Mouse (Mus musculus): ENCODE measurements around the gene Ppp4r2. TPM values are rescaled to one million over a fixed set of nuclear protein-coding genes. Genes with fewer than 3 reads are reported as not detected.

Ppp4r2 gene
- polyA plus RNA-seq, 1 experiment from 2014 or later = 40.3 TPM

DNA sequence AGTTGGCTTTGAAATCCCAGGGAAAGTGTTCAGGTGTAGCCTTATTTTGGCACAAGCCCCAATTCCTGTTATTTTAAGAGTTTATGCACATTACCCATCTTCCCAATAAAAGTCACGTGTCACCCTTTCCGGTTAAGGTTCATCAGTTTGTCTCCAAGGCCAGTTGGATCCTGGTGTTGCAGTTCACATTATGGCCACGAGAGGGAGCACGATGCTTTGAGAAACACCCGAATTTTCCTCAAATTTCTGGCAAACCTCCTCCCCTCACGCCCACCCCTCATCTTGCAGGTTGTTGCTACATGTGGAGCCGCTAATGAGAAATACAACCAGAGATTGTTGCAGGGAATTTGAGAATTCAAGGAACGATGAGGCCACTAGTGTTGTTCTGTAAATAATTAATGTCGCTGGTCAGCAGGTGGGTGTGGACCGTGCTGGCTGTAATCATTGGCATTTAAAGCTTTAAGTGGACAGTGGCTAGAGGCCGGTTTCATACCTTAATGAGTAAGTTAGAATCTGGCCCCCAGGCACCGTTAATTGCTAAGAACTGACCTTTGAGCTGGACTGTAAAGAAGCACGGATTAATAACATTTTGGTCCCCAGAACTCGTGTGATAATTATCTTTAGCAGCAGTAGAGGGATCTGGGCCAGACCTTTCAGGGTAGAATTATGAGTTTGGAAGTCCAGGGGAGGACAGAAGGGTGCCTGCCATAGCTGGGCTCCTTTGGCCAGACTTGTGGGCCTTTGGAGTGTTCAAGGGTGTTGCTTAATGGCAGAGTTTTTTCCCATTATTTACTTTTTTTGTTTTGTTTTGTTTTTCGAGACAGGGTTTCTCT lies 49.2 kb downstream of the Ppp4r2 start:
- H3K27ac ChIP-seq (ENCODE audit: low read depth, low read length) = no peak overlapping the region
- 19% methylated on average over 15 of the region's 15 CpGs for WGBS
- no peaks in the 10 kb centered on the region for H3K9me3 ChIP-seq (ENCODE audit: control insufficient read depth, low read length)
- peaks cover 3% of the 10 kb centered on the region; the same call in 1 of the 2 replicates for H3K4me1 ChIP-seq (replicated peaks; ENCODE audit: control insufficient read depth, insufficient read depth, low read length)
- H3K4me3 ChIP-seq (ENCODE audit: low read depth, low read length) = no peak overlapping the region
- no peak overlapping the region for H3K9ac ChIP-seq (ENCODE audit: low read length)
- DNase-seq (ENCODE audit: low spot score) = peak; percentile 89
- 0 out of 2 replicates have a peak, but pooled peaks have one; percentile 10 for ATAC-seq (replicated peaks; ENCODE audit: low FRiP score)
- H3K36me3 ChIP-seq (ENCODE audit: control insufficient read depth, insufficient read depth, low read length) = no peaks in the 10 kb centered on the region
- peak overlapping the region; percentile 27; the same call in 1 of the 2 replicates for H3K4me2 ChIP-seq (ENCODE audit: low read depth, low read length, severe bottlenecking)
- H3K27me3 ChIP-seq (ENCODE audit: control insufficient read depth, insufficient read depth, low read length) = no peaks in the 10 kb centered on the region

- no peak overlapping the region for H3K4me2 ChIP-seq (ENCODE audit: low read depth, low read length, severe bottlenecking)
- H3K9ac ChIP-seq (ENCODE audit: low read length) = no peak overlapping the region
- H3K4me3 ChIP-seq (ENCODE audit: low read depth, low read length) = no peak overlapping the region
- no peaks in the 10 kb centered on the region for H3K9me3 ChIP-seq (ENCODE audit: control insufficient read depth, low read length)
- H3K27ac ChIP-seq (ENCODE audit: low read depth, low read length) = no peak overlapping the region
- WGBS = 41% methylated on average over 13 of the region's 13 CpGs
- H3K27me3 ChIP-seq (ENCODE audit: control insufficient read depth, insufficient read depth, low read length) = no peaks in the 10 kb centered on the region
- no peaks in the 10 kb centered on the region for H3K36me3 ChIP-seq (ENCODE audit: control insufficient read depth, insufficient read depth, low read length)
- ATAC-seq (replicated peaks; ENCODE audit: low FRiP score) (no peak), DNase-seq (ENCODE audit: low spot score) (peak; percentile 57)
- peaks cover 3% of the 10 kb centered on the region; the same call in 1 of the 2 replicates for H3K4me1 ChIP-seq (replicated peaks; ENCODE audit: control insufficient read depth, insufficient read depth, low read length)
These were observed 49.8 kb downstream of the Ppp4r2 start for GRCm38 (mm10) chr6:100883233-100883632.

DNA sequence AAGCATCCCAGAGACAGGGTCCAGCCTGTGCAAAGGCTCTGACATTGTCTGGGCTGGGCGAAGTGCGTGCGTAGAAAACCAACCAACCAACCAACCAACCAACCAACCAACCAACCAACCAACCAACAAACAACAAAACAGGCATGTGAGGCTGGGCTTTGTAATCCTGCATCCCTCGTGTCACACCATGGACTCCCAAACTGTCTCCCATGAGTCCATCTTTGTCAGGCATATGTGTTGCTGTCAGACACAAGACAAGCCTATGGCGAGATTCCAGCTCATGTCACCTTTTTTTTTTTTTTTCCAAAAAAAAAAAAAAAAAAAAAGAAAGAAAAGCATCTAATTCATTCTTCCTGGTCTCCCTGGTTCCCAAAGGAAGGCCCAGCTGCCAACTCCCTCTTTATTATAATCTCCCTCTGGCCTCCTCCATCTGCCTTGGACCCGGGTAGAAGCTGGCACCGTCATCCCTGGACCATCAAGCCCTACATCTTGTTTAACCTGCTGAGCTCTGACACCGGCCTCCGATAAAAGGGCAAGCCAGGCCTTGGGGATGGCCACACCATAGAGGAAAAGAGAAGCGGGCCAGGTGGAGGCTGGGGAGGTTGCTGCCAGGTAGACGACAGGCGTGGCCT lies 51.3 kb downstream of the Ppp4r2 start:
- no peaks in the 10 kb centered on the region for H3K36me3 ChIP-seq (ENCODE audit: control insufficient read depth, insufficient read depth, low read length)
- no peak overlapping the region for H3K27ac ChIP-seq (ENCODE audit: low read depth, low read length)
- peaks cover 3% of the 10 kb centered on the region; the same call in 1 of the 2 replicates for H3K4me1 ChIP-seq (replicated peaks; ENCODE audit: control insufficient read depth, insufficient read depth, low read length)
- no peak overlapping the region for H3K4me2 ChIP-seq (ENCODE audit: low read depth, low read length, severe bottlenecking)
- no peaks in the 10 kb centered on the region for H3K9me3 ChIP-seq (ENCODE audit: control insufficient read depth, low read length)
- H3K9ac ChIP-seq (ENCODE audit: low read length) = no peak overlapping the region
- peak; percentile 45 for DNase-seq (ENCODE audit: low spot score)
- no peak overlapping the region for H3K4me3 ChIP-seq (ENCODE audit: low read depth, low read length)
- no peak for ATAC-seq (replicated peaks; ENCODE audit: low FRiP score)
- H3K27me3 ChIP-seq (ENCODE audit: control insufficient read depth, insufficient read depth, low read length) = no peaks in the 10 kb centered on the region
- 93% methylated on average over 12 of the region's 12 CpGs for WGBS

DNA sequence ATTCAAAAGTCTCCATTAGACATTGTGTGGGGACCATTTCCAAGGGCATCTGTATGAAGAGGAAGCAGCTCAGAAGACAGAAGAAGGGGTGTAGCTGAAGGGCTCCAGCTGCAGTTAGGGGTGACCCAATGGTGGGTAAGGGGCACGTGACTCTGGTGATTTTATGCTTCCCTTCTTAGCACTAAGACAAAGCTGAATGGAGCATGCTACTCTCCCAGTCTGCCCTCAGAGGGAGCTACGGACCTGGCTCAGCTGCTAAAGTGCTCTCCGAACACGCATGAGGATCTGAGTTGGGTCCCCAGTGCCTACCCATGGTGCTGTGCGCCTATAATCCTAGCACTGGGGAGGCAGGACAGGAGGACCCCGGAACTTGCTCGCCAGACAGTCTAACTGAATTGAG lies 52.0 kb downstream of the Ppp4r2 start:
- Histone ChIP-seq H3K4me3 (ENCODE audit: low read depth, low read length) (no peak overlapping the region), H3K9ac (ENCODE audit: low read length) (no peak overlapping the region), H3K4me2 (ENCODE audit: low read depth, low read length, severe bottlenecking) (no peak overlapping the region), H3K4me1 (replicated peaks; ENCODE audit: control insufficient read depth, insufficient read depth, low read length) (peaks cover 3% of the 10 kb centered on the region; the same call in 1 of the 2 replicates), H3K27me3 (ENCODE audit: control insufficient read depth, insufficient read depth, low read length) (no peaks in the 10 kb centered on the region), H3K27ac (ENCODE audit: low read depth, low read length) (no peak overlapping the region), H3K9me3 (ENCODE audit: control insufficient read depth, low read length) (no peaks in the 10 kb centered on the region), H3K36me3 (ENCODE audit: control insufficient read depth, insufficient read depth, low read length) (no peaks in the 10 kb centered on the region)
- DNase-seq (ENCODE audit: low spot score) = no peak
- WGBS = 61% methylated on average over 7 of the region's 7 CpGs
- ATAC-seq (replicated peaks; ENCODE audit: low FRiP score) = no peak

DNA sequence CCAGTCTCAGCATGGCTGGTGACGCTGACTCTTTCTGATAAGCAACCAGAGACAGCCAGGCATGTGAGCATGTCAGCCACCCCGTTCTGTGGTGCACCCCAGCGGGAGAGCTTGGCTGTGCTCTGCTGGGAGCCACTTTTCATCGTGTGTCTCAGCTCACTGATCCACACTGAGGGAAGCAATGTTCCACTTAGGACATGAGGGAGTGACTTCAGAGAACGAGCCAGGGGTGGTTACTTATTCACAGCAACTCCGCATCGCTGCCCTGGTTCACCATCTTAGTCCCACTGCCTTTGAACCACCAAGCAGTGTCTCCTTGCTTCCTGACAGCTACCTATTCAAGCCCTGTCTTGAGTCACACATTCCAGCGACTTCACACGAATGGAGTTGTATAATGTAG lies 53.6 kb downstream of the Ppp4r2 start:
- H3K36me3 ChIP-seq (ENCODE audit: control insufficient read depth, insufficient read depth, low read length) = no peaks in the 10 kb centered on the region
- H3K9me3 ChIP-seq (ENCODE audit: control insufficient read depth, low read length) = no peaks in the 10 kb centered on the region
- H3K4me1 ChIP-seq (replicated peaks; ENCODE audit: control insufficient read depth, insufficient read depth, low read length) = peaks cover 3% of the 10 kb centered on the region; the same call in 1 of the 2 replicates
- H3K27me3 ChIP-seq (ENCODE audit: control insufficient read depth, insufficient read depth, low read length) = no peaks in the 10 kb centered on the region
- no peak overlapping the region for H3K9ac ChIP-seq (ENCODE audit: low read length)
- 84% methylated on average over 9 of the region's 9 CpGs for WGBS
- H3K27ac ChIP-seq (ENCODE audit: low read depth, low read length) = no peak overlapping the region
- no peak overlapping the region for H3K4me2 ChIP-seq (ENCODE audit: low read depth, low read length, severe bottlenecking)
- DNase-seq (ENCODE audit: low spot score) (peak; percentile 42), ATAC-seq (replicated peaks; ENCODE audit: low FRiP score) (no peak)
- no peak overlapping the region for H3K4me3 ChIP-seq (ENCODE audit: low read depth, low read length)

GRCm38 (mm10) chr6:100889340-100889739 lies 55.9 kb downstream of the Ppp4r2 start:
- no peaks in the 10 kb centered on the region for H3K36me3 ChIP-seq (ENCODE audit: control insufficient read depth, insufficient read depth, low read length)
- WGBS = 83% methylated on average over 6 of the region's 6 CpGs
- no peaks in the 10 kb centered on the region for H3K4me1 ChIP-seq (replicated peaks; ENCODE audit: control insufficient read depth, insufficient read depth, low read length)
- DNase-seq (ENCODE audit: low spot score) = peak; percentile 36
- no peak overlapping the region for H3K27ac ChIP-seq (ENCODE audit: low read depth, low read length)
- no peak overlapping the region for H3K4me2 ChIP-seq (ENCODE audit: low read depth, low read length, severe bottlenecking)
- H3K4me3 ChIP-seq (ENCODE audit: low read depth, low read length) = no peak overlapping the region
- ATAC-seq (replicated peaks; ENCODE audit: low FRiP score) = no peak
- H3K9ac ChIP-seq (ENCODE audit: low read length) = no peak overlapping the region
- no peaks in the 10 kb centered on the region for H3K27me3 ChIP-seq (ENCODE audit: control insufficient read depth, insufficient read depth, low read length)
- H3K9me3 ChIP-seq (ENCODE audit: control insufficient read depth, low read length) = no peaks in the 10 kb centered on the region

DNA sequence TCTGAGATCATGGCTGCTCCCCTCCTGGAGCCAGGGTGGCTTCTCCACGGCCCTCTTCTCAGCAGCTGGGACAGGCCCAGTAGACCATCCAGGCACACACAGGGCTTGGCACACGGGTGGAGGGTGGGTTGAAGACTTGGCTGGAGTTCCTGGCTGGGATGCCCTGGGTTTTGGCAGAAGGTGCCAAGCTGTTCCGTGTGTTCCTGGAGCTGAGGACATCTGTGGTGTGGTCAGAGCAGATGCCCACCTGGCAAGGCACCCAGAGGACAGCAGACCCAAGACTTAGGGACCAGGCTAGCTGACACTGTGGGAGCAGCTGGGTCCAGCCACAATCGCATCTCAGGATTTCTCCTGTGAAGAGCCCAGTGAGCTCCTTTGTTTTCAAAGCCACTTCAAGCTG lies 59.1 kb downstream of the Ppp4r2 start:
- no peak overlapping the region for H3K4me2 ChIP-seq (ENCODE audit: low read depth, low read length, severe bottlenecking)
- DNase-seq (ENCODE audit: low spot score) = no peak
- H3K27me3 ChIP-seq (ENCODE audit: control insufficient read depth, insufficient read depth, low read length) = no peaks in the 10 kb centered on the region

DNA sequence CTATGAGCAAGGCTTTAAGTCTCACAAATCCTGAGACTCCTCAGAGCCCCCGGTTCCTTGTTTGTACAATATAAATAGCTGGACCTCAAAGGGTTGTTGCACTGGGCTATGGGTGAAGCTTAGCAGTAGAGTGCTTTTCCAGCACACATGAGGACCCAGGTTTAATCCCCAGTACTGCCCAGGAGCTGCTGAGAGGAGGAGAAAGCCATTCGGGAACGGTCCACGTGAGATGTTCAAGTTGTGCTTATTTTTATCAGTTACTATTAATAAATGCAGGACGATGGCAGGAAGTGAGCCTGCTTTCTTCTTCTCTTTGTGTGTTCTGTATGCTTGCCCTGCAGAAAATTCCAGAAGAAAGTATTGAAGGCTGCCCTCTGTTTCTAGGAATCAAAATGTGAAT lies 59.7 kb downstream of the Ppp4r2 start:
- Histone ChIP-seq H3K36me3 (ENCODE audit: control insufficient read depth, insufficient read depth, low read length) (no peaks in the 10 kb centered on the region), H3K4me2 (ENCODE audit: low read depth, low read length, severe bottlenecking) (no peak overlapping the region), H3K27me3 (ENCODE audit: control insufficient read depth, insufficient read depth, low read length) (no peaks in the 10 kb centered on the region), H3K9me3 (ENCODE audit: control insufficient read depth, low read length) (no peaks in the 10 kb centered on the region), H3K4me3 (ENCODE audit: low read depth, low read length) (no peak overlapping the region), H3K4me1 (replicated peaks; ENCODE audit: control insufficient read depth, insufficient read depth, low read length) (no peaks in the 10 kb centered on the region), H3K27ac (ENCODE audit: low read depth, low read length) (no peak overlapping the region), H3K9ac (ENCODE audit: low read length) (no peak overlapping the region)
- WGBS = 85% methylated on average over 5 of the region's 5 CpGs
- ATAC-seq (replicated peaks; ENCODE audit: low FRiP score) (no peak), DNase-seq (ENCODE audit: low spot score) (no peak)

More for the DNA sequence above, 59.1 kb downstream of the Ppp4r2 start:
- Histone ChIP-seq H3K9ac (ENCODE audit: low read length) (no peak overlapping the region), H3K27ac (ENCODE audit: low read depth, low read length) (no peak overlapping the region), H3K4me1 (replicated peaks; ENCODE audit: control insufficient read depth, insufficient read depth, low read length) (no peaks in the 10 kb centered on the region), H3K9me3 (ENCODE audit: control insufficient read depth, low read length) (no peaks in the 10 kb centered on the region), H3K36me3 (ENCODE audit: control insufficient read depth, insufficient read depth, low read length) (no peaks in the 10 kb centered on the region), H3K4me3 (ENCODE audit: low read depth, low read length) (no peak overlapping the region)
- ATAC-seq (replicated peaks; ENCODE audit: low FRiP score) = no peak
- 85% methylated on average over 4 of the region's 4 CpGs for WGBS

All from forebrain, embryonic 11.5 days (tissue).